Mouse (Mus musculus) gastrocnemius, postnatal 4 days (tissue): Measurements from ENCODE around the gene Anp32b. TPM values are rescaled to one million over a fixed set of nuclear protein-coding genes. Genes with fewer than 3 reads are reported as not detected.
A peak's percentile ranks its signal among the peaks of the same experiment; 100 is the strongest.

Experiments
- DNase-seq, 2 experiments: peaks; one replicate each; pipeline ENCODE4 v3.0.0; 2021 to 2022; ENCODE audit warnings: low spot score in 2 of 2, mixed read lengths in 2 of 2
- total RNA-seq, 2 experiments: library from RNA; stranded (reverse); gene quantifications; 2 replicates each; pipeline ENCODE4 v1.2.3; 2021

Anp32b gene
- total RNA-seq, 2 experiments from 2014 or later = 121 to 131 TPM

DNA sequence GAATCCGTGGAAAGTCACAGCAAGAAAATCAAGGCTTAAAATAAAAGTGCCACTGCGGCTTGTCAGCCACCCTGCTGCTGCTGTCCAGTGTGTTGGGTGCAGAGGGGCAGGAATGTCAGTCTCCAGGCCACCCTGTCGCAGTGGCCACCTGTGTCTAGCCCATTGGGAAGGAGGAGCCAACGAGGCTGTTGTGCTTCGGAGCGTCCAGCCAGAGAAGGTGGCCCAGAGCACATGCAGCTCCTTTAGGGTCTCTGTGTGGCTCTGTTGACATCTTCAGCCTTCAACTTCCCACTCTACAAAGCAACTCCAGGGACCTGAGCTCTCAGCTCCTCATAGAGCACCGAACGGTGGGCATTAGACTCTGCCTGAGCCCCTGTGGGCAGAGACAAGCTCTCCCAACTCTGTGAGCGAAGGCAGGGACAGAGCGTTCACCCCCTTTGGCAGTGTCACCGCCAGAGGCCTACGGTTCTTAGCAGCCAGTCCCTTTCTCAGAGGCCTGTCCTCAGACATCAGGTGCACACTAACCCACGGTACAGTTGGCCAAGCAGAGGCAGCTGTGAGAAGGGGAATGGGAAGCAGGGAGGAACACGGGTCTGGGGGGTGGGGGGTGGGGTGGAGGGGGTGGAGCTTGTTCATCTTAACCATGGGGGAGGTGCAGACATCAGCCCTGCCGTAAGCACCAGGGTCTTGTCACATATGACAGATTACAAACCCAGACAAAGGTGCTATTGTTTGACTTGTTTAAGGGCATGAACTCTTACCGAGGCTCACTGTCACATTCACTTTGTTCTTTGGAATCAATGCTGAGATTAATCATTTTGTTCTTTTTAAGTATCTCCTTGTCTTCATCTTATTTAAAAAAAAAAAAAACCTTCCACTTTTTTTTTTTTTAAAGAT lies 52.2 kb downstream of the Anp32b start:
- no peak for DNase-seq

GRCm38 (mm10) chr4:46503881-46504280 lies 53.2 kb downstream of the Anp32b start:
- DNase-seq = no peak

DNA sequence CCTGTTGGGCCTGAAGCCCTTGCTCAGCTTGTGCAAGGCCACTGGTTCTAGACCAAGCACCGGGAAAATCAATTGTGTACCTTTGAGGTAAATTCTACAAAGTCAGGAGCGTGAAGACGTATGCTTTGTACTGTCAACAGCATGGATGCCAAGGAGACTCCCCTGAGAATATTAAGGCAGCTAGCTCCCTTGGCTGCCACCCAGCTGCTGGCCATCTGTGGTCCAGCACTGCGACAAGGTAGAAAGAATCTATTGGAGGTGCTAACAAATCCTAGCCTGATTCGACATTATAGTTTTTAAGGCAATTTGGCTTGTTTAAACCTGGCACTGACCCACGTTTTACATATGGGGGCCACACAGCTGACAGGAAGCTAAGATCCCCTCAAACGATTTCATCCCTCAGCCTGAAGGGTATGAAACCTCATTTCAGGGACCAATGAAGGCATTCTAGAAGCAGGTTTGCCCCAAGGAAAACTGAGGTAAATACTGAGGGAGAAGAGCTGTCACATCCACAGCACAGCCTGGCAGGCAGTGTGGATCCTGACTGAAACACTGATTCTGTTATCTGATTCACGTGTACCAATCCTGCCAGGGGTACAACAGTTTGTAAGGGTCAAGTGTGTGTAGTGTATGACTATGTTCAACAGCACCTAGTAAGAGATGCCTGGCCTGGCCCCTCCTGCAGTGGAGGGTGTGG lies 54.8 kb downstream of the Anp32b start:
- DNase-seq = no peak

DNA sequence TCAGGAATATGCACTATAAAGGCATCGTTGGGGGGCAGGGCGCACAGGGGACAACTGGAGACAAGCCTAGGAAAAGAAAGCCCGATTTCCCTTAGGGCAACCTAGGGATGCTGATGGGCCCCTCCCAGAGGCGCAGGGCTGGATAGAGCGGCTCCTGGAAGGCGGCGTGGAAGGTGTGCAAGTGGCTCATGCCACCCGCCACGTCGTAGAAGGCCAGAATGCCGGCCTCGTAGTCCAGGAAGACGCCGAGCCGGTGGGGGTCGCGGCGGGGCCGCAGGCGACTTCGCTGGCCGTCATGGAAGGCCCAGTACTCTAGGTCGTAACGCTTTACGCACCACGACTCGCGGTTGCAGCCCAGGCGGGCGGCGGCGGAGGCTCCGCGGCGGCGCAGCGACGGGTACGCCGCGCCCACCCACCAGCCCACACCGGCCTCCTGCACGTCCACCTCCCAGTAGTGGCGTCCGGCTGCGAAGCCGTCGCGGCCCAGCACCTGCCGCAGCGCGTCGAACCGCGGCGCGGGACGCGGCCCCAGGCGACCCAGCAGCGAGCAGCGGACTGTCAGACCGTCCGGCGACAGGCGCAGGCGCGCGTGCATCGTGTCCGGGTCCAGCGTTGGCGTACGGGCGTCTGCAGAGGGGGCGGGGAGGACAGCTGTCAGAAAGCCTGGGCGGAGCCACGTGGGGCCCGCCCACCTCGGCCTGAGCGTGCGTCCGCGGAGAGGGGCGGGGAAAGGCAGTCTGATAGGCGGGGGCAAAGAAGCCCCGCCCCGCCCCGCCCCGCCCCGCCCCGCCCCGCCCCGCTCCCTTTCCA lies 56.3 kb downstream of the Anp32b start:
- DNase-seq = peak; percentile 94 to 96

DNA sequence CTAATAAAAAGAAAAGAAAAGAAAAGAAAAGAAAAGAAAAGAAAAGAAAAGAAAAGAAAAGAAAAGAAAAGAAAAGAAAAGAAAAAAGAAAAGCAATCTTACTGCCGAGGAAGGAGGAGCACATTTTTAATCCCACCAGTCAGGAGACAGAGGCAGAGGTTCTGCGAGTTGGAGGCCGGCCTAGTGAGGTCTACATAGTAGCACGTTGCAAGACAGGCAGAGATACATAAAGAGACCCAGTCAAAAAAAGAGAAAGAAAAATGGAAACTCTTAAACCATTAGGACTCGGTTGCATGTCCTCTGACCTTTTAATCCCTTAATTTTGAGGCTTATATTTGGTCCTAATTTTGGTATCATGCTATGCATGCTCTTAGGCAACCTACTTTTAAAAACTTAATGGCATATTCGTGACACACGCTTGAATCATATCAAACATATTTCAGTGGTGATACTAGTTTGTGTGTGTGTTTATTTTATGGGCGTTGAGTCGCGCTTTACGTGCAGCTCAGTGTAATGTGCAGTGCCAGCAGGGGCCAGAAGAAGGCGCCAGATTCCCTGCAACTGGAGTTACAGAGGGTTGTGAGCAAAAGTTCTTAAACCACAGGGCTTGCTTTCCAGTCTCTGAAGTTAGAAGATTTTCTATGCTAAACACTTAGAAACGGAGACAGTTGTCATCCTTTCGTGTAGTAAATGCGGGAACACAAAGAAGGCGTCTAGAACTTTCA lies 57.2 kb downstream of the Anp32b start:
- peak; percentile 60 to 81 for DNase-seq

GRCm38 (mm10) chr4:46520491-46520890 lies 69.8 kb downstream of the Anp32b start:
- DNase-seq = no peak

GRCm38 (mm10) chr4:46521457-46521856 lies 70.8 kb downstream of the Anp32b start:
- no peak for DNase-seq

Other genes with a start within 250 kb of the Anp32b start
- gene Foxe1, start 107.3 kb upstream of the Anp32b start, total RNA-seq = not detected
- 1 to 10 TPM; 3.9 to 4.1 TPM for gene Trmo, start 61.5 kb upstream of the Anp32b start, total RNA-seq
- gene Hemgn, start 37.4 kb upstream of the Anp32b start, total RNA-seq = under 1 TPM in 1 of 2 experiments, not detected in 1; 0.54 TPM
- 10 to 100 TPM; 54.0 to 60.9 TPM for gene Nans, start 38.3 kb downstream of the Anp32b start, total RNA-seq
- gene Trim14, start 85.2 kb downstream of the Anp32b start, total RNA-seq = 1 to 10 TPM; 1.5 to 3.1 TPM
- gene Coro2a, start 151.3 kb downstream of the Anp32b start, total RNA-seq = under 1 TPM; 0.80 to 0.81 TPM
- 1 to 10 TPM; 1.6 to 1.8 TPM for gene Tbc1d2, start 199.3 kb downstream of the Anp32b start, total RNA-seq